In genomic region chr6:116055001-116055471, GRCm38 (mm10) we compare ENCODE assay signal across 10 mouse cellular contexts.
A peak's percentile ranks its signal among the peaks of the same experiment; 100 is the strongest.
DNase-seq lines count a peak whose midpoint lies in the region; ATAC-seq lines count a peak whose summit lies in the region.
"Had no signal": no experiment of that assay in that cellular context is flagged by ENCODE, and none has a peak within 500 bp of the region (broad histone marks: within the 10 kb centered on the region; RNA-seq: fewer than 3 reads in every experiment).

No protein-coding gene starts in this region.

- no peaks in the 10 kb centered on the region for H3K36me3 ChIP-seq in heart, embryonic 10.5 days
- H3K36me3 ChIP-seq: neural tube, embryonic 12.5 days had no signal

- H3K27me3 ChIP-seq in heart, embryonic 10.5 days (ENCODE audit: insufficient read depth, poor library complexity, severe bottlenecking): no peaks in the 10 kb centered on the region
- H3K27me3 ChIP-seq: neural tube, embryonic 12.5 days; Patski had no signal

- H3K27ac ChIP-seq in heart, embryonic 10.5 days: no peak overlapping the region
- H3K27ac ChIP-seq: neural tube, embryonic 12.5 days had no signal

- peaks cover 23% of the 10 kb centered on the region for H3K4me1 ChIP-seq in heart, embryonic 10.5 days

- H3K4me3 ChIP-seq in heart, embryonic 10.5 days: no peak overlapping the region
- H3K4me3 ChIP-seq: neural tube, embryonic 12.5 days had no signal

- no peaks in the 10 kb centered on the region for H3K9me3 ChIP-seq in heart, embryonic 10.5 days
- H3K9me3 ChIP-seq: neural tube, embryonic 12.5 days had no signal

- ATAC-seq in inflammation-experienced regulatory T-cells, adult 6 months: no peak
- ATAC-seq: Patski had no signal

- intact Hi-C loops in left cerebral cortex, postnatal 10 days (cut with DNase I): no loop called here

- 91% methylated on average over 1 of the region's 1 CpGs for WGBS in heart, embryonic 10.5 days

- DNase-seq in heart, adult 18-20 months: peak; percentile 78 to 84
- DNase-seq in heart, embryonic 10.5 days (ENCODE audit: low spot score): no peak
- peak; percentile 44 for DNase-seq in testis, postnatal 10 days (ENCODE audit: low spot score)
- no peak for DNase-seq in testis, postnatal 14 days (ENCODE audit: low spot score)
- peak; percentile 32 to 38 for DNase-seq in gastrocnemius, adult 8-10 months (ENCODE audit: low spot score in 2 of 2)
- peak; percentile 21 to 57 for DNase-seq in left cerebral cortex, postnatal 10 days (ENCODE audit: extremely low spot score in 1 of 2, low spot score in 2 of 2)
- no peak for DNase-seq in urinary bladder, adult 18-20 months (ENCODE audit: low spot score in 2 of 2)

Comparison
In these comparisons a context has a peak if more than half of its experiments do, and no peak if none do; other contexts are left out.
1. DNase-seq: peak in heart, adult 18-20 months (2 of 2), testis, postnatal 10 days (single experiment), gastrocnemius, adult 8-10 months (2 of 2) and left cerebral cortex, postnatal 10 days (2 of 2); none in heart, embryonic 10.5 days (single experiment), testis, postnatal 14 days (single experiment) and urinary bladder, adult 18-20 months (0 of 2).